Mouse (Mus musculus): Measurements from ENCODE around the gene Mical3. TPM values are rescaled to one million over a fixed set of nuclear protein-coding genes. Genes with fewer than 3 reads are reported as not detected.

The Mical3 gene
- total RNA-seq, 1 experiment: 30.0 TPM

DNA sequence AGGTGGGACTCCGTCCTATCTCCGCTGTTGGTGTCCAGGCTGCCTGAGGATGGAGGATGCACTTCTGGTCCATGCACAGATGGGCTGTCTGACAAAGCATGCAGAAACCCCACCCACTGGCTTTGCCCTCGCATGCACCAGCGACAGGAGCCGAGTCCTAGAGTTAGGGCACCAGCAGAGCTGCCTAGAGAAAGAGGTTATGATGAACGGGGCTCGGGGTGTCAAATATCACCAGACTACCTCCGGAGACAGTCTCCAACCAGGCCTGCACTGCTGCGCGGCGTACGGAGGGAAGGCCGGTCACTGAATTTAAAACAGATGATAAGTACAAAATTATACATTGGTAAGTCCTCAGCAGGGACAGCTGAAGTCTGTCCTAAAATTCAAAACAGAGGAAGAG, 165.0 kb downstream of the Mical3 start:
- no peaks in the 10 kb centered on the region for H3K4me1 ChIP-seq (ENCODE audit: control insufficient read depth in 2 of 2, insufficient read depth in 2 of 2, low read length in 2 of 2, poor library complexity in 1 of 2)
- H3K4me3 ChIP-seq (ENCODE audit: insufficient read depth in 1 of 2, low read depth in 1 of 2, low read length in 2 of 2, poor library complexity in 1 of 2, severe bottlenecking in 1 of 2): no peak overlapping the region
- TF ChIP-seq HCFC1 (IDR thresholded peaks at IDR 0.05; ENCODE audit: borderline replicate concordance, insufficient read depth, low read length) (no peak), MAFK (IDR thresholded peaks at IDR 0.05; ENCODE audit: insufficient read depth, low read depth, low read length) (no peak), CHD2 (IDR thresholded peaks at IDR 0.05; ENCODE audit: low read depth, low read length) (no peak), ZC3H11A (IDR thresholded peaks at IDR 0.05; ENCODE audit: borderline replicate concordance, low read depth, low read length) (no peak), ZNF384 (IDR thresholded peaks at IDR 0.05; ENCODE audit: low read depth, low read length) (no peak)
- H3K9me3 ChIP-seq (ENCODE audit: control insufficient read depth, insufficient read depth, low read depth, low read length): no peaks in the 10 kb centered on the region
- no peak overlapping the region for H3K9ac ChIP-seq (ENCODE audit: insufficient read depth, low read depth, low read length, poor library complexity, severe bottlenecking)
- H3K27ac ChIP-seq (ENCODE audit: insufficient read depth, low read depth, low read length, poor library complexity, severe bottlenecking): 0 out of 2 replicates have a peak overlapping the region, but pooled peaks have one; percentile 16
- in situ Hi-C loops (cut with MboI; ENCODE audit: low sequenced_read_pairs in 2 of 2, unreplicated experiment in 2 of 2): no loop called here
- no peaks in the 10 kb centered on the region for H3K36me3 ChIP-seq (ENCODE audit: control insufficient read depth, insufficient read depth, low read length, poor library complexity, severe bottlenecking)
- DNase-seq (ENCODE audit: low read depth, low spot score): no peak

DNA sequence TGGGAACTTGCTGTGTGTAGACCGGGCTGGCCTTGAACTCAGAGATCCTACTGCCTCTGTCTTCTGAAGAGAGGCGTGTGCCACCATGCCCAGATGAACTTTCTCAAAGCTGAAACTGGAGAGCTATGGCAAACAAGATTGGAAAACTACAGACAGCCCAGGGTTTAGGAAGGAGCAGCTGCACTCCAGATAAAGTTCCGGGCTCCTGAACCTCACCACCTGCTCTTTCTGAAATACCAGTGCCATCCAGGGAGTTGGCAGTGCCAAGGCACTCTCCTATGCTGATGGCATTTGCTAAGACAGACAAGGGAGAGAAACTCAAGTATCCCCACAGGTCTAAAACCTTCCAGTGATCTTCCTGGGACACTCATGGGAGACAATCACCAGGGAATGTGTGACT, 166.6 kb downstream of the Mical3 start:
- H3K36me3 ChIP-seq (ENCODE audit: control insufficient read depth, insufficient read depth, low read length, poor library complexity, severe bottlenecking): peaks cover 3% of the 10 kb centered on the region; the same call in 1 of the 2 replicates
- H3K4me3 ChIP-seq (ENCODE audit: insufficient read depth in 1 of 2, low read depth in 1 of 2, low read length in 2 of 2, poor library complexity in 1 of 2, severe bottlenecking in 1 of 2): no peak overlapping the region
- no peak overlapping the region for H3K27ac ChIP-seq (ENCODE audit: insufficient read depth, low read depth, low read length, poor library complexity, severe bottlenecking)
- no peaks in the 10 kb centered on the region for H3K4me1 ChIP-seq (ENCODE audit: control insufficient read depth in 2 of 2, insufficient read depth in 2 of 2, low read length in 2 of 2, poor library complexity in 1 of 2)
- TF ChIP-seq HCFC1 (IDR thresholded peaks at IDR 0.05; ENCODE audit: borderline replicate concordance, insufficient read depth, low read length): no peak
- no peak for TF ChIP-seq MAFK (IDR thresholded peaks at IDR 0.05; ENCODE audit: insufficient read depth, low read depth, low read length)
- no peak for TF ChIP-seq CHD2 (IDR thresholded peaks at IDR 0.05; ENCODE audit: low read depth, low read length)
- TF ChIP-seq ZC3H11A (IDR thresholded peaks at IDR 0.05; ENCODE audit: borderline replicate concordance, low read depth, low read length): no peak
- TF ChIP-seq ZNF384 (IDR thresholded peaks at IDR 0.05; ENCODE audit: low read depth, low read length): no peak
- no peak for DNase-seq (ENCODE audit: low read depth, low spot score)
- no peak overlapping the region for H3K9ac ChIP-seq (ENCODE audit: insufficient read depth, low read depth, low read length, poor library complexity, severe bottlenecking)
- no peaks in the 10 kb centered on the region for H3K9me3 ChIP-seq (ENCODE audit: control insufficient read depth, insufficient read depth, low read depth, low read length)
- in situ Hi-C loops (cut with MboI; ENCODE audit: low sequenced_read_pairs in 2 of 2, unreplicated experiment in 2 of 2): no loop called here

DNA sequence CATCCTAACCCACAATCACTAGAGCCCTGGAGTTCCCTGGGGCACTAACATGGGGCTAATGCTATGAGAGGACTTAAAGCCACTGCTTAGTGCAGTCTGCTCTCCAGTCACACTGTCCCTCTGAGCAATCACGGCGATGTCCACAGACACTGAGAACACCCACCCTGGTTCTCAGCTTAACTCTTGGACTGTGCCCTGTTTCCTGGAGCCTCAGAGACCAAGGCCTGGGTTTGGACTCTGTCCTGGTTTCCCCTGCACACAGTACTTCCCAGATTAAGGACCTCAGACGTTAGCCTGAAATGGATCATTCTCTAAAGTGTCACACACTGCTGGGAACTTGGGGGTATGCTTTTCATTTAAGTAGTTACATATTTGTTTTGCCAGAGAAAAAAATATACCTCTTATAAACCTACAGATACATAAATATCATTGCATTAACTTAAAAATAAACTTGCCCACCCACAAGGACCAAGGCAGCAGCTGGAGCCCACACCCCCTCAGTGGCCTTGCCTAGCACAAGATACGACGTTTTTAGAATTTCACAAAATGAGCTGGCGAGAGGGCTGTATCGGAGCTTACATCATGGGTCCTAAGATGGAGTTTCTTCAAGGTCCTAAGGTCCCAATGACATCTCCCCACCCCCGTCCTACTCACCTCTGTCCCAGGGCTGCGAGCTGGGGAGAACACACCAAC, 170.3 kb downstream of the Mical3 start:
- Histone ChIP-seq H3K4me1 (ENCODE audit: control insufficient read depth in 2 of 2, insufficient read depth in 2 of 2, low read length in 2 of 2, poor library complexity in 1 of 2) (no peaks in the 10 kb centered on the region; a peak in 1 of 4 replicates), H3K27ac (ENCODE audit: insufficient read depth, low read depth, low read length, poor library complexity, severe bottlenecking) (no peak overlapping the region), H3K36me3 (ENCODE audit: control insufficient read depth, insufficient read depth, low read length, poor library complexity, severe bottlenecking) (peaks cover 12% of the 10 kb centered on the region; the same call in 1 of the 2 replicates), H3K9ac (ENCODE audit: insufficient read depth, low read depth, low read length, poor library complexity, severe bottlenecking) (no peak overlapping the region), H3K4me3 (ENCODE audit: insufficient read depth in 1 of 2, low read depth in 1 of 2, low read length in 2 of 2, poor library complexity in 1 of 2, severe bottlenecking in 1 of 2) (no peak overlapping the region), H3K9me3 (ENCODE audit: control insufficient read depth, insufficient read depth, low read depth, low read length) (no peaks in the 10 kb centered on the region)
- TF ChIP-seq ZNF384 (IDR thresholded peaks at IDR 0.05; ENCODE audit: low read depth, low read length) (no peak), ZC3H11A (IDR thresholded peaks at IDR 0.05; ENCODE audit: borderline replicate concordance, low read depth, low read length) (no peak), MAFK (IDR thresholded peaks at IDR 0.05; ENCODE audit: insufficient read depth, low read depth, low read length) (no peak), HCFC1 (IDR thresholded peaks at IDR 0.05; ENCODE audit: borderline replicate concordance, insufficient read depth, low read length) (no peak), CHD2 (IDR thresholded peaks at IDR 0.05; ENCODE audit: low read depth, low read length) (no peak)
- in situ Hi-C loops (cut with MboI; ENCODE audit: low sequenced_read_pairs in 2 of 2, unreplicated experiment in 2 of 2): no loop called here
- DNase-seq (ENCODE audit: low read depth, low spot score): no peak

DNA sequence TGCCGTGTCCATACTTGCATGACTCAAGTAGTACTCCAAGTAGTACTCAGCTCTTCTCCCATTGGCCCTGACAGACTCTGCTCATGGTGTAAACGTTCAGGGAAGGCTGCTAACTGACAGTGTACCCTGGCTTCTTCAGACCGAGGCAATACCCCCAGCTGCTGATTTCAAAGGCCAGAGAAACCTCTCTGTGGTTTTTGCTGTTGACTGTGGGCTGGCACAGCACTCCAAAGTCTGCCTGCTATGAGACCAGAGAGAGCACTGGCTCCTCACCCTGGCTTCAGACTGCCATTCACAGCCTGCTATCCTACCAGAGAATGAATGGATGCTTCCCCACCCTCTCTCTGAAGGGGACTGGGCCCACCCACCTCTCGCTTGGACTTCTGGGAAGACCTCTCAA, 173.5 kb downstream of the Mical3 start:
- in situ Hi-C loops (cut with MboI; ENCODE audit: low sequenced_read_pairs in 2 of 2, unreplicated experiment in 2 of 2): no loop called here
- no peak for DNase-seq (ENCODE audit: low read depth, low spot score)
- Histone ChIP-seq H3K9ac (ENCODE audit: insufficient read depth, low read depth, low read length, poor library complexity, severe bottlenecking) (no peak overlapping the region), H3K9me3 (ENCODE audit: control insufficient read depth, insufficient read depth, low read depth, low read length) (no peaks in the 10 kb centered on the region), H3K36me3 (ENCODE audit: control insufficient read depth, insufficient read depth, low read length, poor library complexity, severe bottlenecking) (peaks cover 15% of the 10 kb centered on the region; the same call in 1 of the 2 replicates), H3K4me1 (ENCODE audit: control insufficient read depth in 2 of 2, insufficient read depth in 2 of 2, low read length in 2 of 2, poor library complexity in 1 of 2) (no peaks in the 10 kb centered on the region; a peak in 1 of 4 replicates), H3K27ac (ENCODE audit: insufficient read depth, low read depth, low read length, poor library complexity, severe bottlenecking) (no peak overlapping the region), H3K4me3 (ENCODE audit: insufficient read depth in 1 of 2, low read depth in 1 of 2, low read length in 2 of 2, poor library complexity in 1 of 2, severe bottlenecking in 1 of 2) (no peak overlapping the region)
- TF ChIP-seq ZC3H11A (IDR thresholded peaks at IDR 0.05; ENCODE audit: borderline replicate concordance, low read depth, low read length): no peak

Measured in ES-E14 (cell line).